Mouse (Mus musculus) megakaryocyte, embryonic 14.5 days (primary cell): ENCODE measurements around the gene Hsd17b11. TPM values are rescaled to one million over a fixed set of nuclear protein-coding genes. Genes with fewer than 3 reads are reported as not detected.
"Not testable (repeated sequence)": the region's sequence is repeated elsewhere in the genome, so short reads cannot be mapped to it uniquely, and the experiment has no call there.

Source experiments
- H3K27me3 ChIP-seq: replicated peaks from 2 replicates; pipeline ENCODE3; 2012; ENCODE audit warnings: inconsistent platforms
- H3K36me3 ChIP-seq: replicated peaks from 2 replicates; pipeline ENCODE3; 2012; ENCODE audit warnings: low read length, inconsistent platforms, mixed read lengths
- H3K4me1 ChIP-seq: 2 replicates; pipeline ENCODE4 v1.6.1; 2012; ENCODE audit warnings: inconsistent platforms
- H3K4me3 ChIP-seq: replicated peaks from 2 replicates; pipeline ENCODE3; 2012; ENCODE audit warnings: moderate library complexity, mild to moderate bottlenecking, inconsistent platforms
- H3K9me3 ChIP-seq: 2 replicates; pipeline ENCODE4 v1.6.1; 2012; ENCODE audit warnings: inconsistent platforms
- FLI1 ChIP-seq: IDR thresholded peaks from 2 replicates; pipeline ENCODE4 v1.6.1; 2012; ENCODE audit warnings: low read length, inconsistent platforms, mixed read lengths
- GATA1 ChIP-seq: IDR thresholded peaks from 3 replicates; pipeline ENCODE4 v1.6.1; 2012; ENCODE audit warnings: mixed read lengths, low read length, inconsistent platforms, borderline replicate concordance
- polyA plus RNA-seq: library from polyadenylated mRNA; stranded (reverse); fragments of >175 nt; gene quantifications from 2 replicates; pipeline ENCODE4 v1.2.3, GENCODE M21; 2012; ENCODE audit warnings: low replicate concordance; ENCODE audit not compliant: insufficient read depth

The Hsd17b11 gene
- polyA plus RNA-seq, 1 experiment, result 0.63 TPM

- peaks cover 24% of the 10 kb centered on the region for H3K27me3 ChIP-seq
- no peak overlapping the region for H3K4me3 ChIP-seq
- TF ChIP-seq GATA1 (no peak), FLI1 (no peak)
- peaks cover 9% of the 10 kb centered on the region for H3K9me3 ChIP-seq
- no peaks in the 10 kb centered on the region for H3K36me3 ChIP-seq
- H3K4me1 ChIP-seq, result peaks cover 5% of the 10 kb centered on the region
Measured at GRCm38 (mm10) chr5:103962935-103963429, 58.7 kb downstream of the Hsd17b11 start.

- H3K9me3 ChIP-seq, result peaks cover 11% of the 10 kb centered on the region
Measured at GRCm38 (mm10) chr5:103954638-103955037, 67.1 kb downstream of the Hsd17b11 start.

GRCm38 (mm10) chr5:103953135-103954083 lies 68.3 kb downstream of the Hsd17b11 start:
- H3K27me3 ChIP-seq, result peaks cover 6% of the 10 kb centered on the region
- H3K4me3 ChIP-seq, result no peak overlapping the region
- H3K9me3 ChIP-seq, result peaks cover 11% of the 10 kb centered on the region
- no peaks in the 10 kb centered on the region for H3K36me3 ChIP-seq
- TF ChIP-seq FLI1 (no peak), GATA1 (no peak)
- H3K4me1 ChIP-seq, result no peaks in the 10 kb centered on the region

More at GRCm38 (mm10) chr5:103954638-103955037, 67.1 kb downstream of the Hsd17b11 start:
- TF ChIP-seq FLI1 (no peak), GATA1 (no peak)
- Histone ChIP-seq H3K36me3 (no peaks in the 10 kb centered on the region), H3K27me3 (peaks cover 10% of the 10 kb centered on the region), H3K4me3 (no peak overlapping the region), H3K4me1 (no peaks in the 10 kb centered on the region)

DNA sequence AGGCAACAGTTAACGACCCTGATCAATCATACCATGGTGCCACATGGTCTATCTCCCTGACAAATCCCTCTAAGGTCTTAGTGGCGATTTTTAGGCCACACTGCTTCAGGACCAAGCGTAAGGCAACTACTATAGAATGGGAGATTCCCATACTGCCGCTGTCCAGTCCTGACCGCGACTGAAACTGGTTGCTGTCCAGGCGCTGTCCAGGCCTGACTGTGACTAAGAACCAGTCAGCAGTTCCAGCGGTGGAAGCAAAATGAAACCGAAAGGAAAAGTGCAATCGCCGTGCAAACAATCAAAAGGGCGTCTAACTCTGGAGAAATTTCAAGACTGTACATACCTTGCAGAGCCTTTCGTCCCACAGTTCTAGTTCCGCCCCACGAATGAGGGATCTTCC lies 71.6 kb downstream of the Hsd17b11 start:
- not testable (repeated sequence) for H3K27me3 ChIP-seq, H3K4me3 ChIP-seq, H3K4me1 ChIP-seq, H3K36me3 ChIP-seq
- peaks cover 11% of the 10 kb centered on the region for H3K9me3 ChIP-seq

- peaks cover 6% of the 10 kb centered on the region for H3K27me3 ChIP-seq
- no peaks in the 10 kb centered on the region for H3K36me3 ChIP-seq
- TF ChIP-seq FLI1 (no peak), GATA1 (no peak)
- H3K9me3 ChIP-seq, result no peaks in the 10 kb centered on the region
- no peak overlapping the region for H3K4me3 ChIP-seq
- no peaks in the 10 kb centered on the region for H3K4me1 ChIP-seq
Measured at GRCm38 (mm10) chr5:103943183-103943582, 78.5 kb downstream of the Hsd17b11 start.

DNA sequence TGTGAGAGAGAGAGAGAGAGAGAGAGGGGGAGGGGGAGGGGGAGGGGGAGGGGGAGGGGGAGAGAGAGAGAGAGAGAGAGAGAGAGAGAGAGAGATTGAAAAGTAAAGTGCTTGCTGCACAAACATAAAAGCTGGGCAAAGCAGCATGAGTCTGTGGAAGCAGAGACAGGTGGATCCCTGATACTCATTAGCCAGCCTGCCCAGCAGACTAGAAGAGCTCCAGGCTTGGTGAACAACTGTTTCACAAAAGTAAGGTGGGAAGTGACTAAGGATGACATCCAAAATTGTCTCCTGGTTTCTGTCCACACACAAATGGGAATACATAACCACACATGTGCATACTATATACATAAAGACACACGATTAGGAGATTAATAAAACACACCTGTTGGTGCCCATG lies 81.9 kb downstream of the Hsd17b11 start:
- Histone ChIP-seq H3K9me3 (no peaks in the 10 kb centered on the region), H3K36me3 (no peaks in the 10 kb centered on the region), H3K27me3 (peaks cover 6% of the 10 kb centered on the region), H3K4me3 (no peak overlapping the region), H3K4me1 (no peaks in the 10 kb centered on the region)
- no peak for TF ChIP-seq FLI1
- no peak for TF ChIP-seq GATA1

Other genes with a start within 250 kb of the Hsd17b11 start
- not detected in 2 replicates for gene Klhl8, start 110.7 kb downstream of the Hsd17b11 start, polyA plus RNA-seq
- not detected in 2 replicates for gene Hsd17b13, start 44.5 kb downstream of the Hsd17b11 start, polyA plus RNA-seq
- gene Nudt9, start 24.4 kb upstream of the Hsd17b11 start, polyA plus RNA-seq, result 101 and 144 TPM in 2 replicates
- gene Gm17660, start 55.7 kb upstream of the Hsd17b11 start, polyA plus RNA-seq, result not detected in 2 replicates
- not detected in 2 replicates for gene Sparcl1, start 91.8 kb upstream of the Hsd17b11 start, polyA plus RNA-seq
- not detected in 2 replicates for gene Dspp, start 148.8 kb upstream of the Hsd17b11 start, polyA plus RNA-seq
- gene Dmp1, start 180.7 kb upstream of the Hsd17b11 start, polyA plus RNA-seq, result not detected in 2 replicates